Mouse (Mus musculus): ENCODE data around the gene Ahcyl1. TPM values are rescaled to one million over a fixed set of nuclear protein-coding genes. Genes with fewer than 3 reads are reported as not detected.

The Ahcyl1 gene
- polyA plus RNA-seq, 1 experiment from 2014 or later = 74.7 TPM

DNA sequence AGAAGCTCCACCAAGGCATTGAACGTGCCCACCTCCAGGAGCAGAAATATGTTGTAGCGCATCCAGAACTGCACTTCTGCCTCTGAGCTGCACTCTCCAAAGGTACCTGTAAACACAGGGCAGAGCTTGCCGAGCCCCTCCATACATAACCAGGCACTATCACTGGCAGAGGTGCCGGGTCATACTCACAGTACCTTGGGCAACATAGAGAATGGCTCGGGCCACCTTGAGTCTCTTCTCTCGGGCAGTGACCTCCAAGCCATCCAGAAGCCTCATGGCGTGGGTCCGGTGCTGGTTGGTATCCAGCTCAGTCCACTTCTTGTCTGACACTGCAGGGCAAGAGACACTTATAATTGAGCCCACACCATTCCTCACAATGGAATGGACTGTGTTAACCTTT, 69.6 kb downstream of the Ahcyl1 start:
- ATAC-seq (ENCODE audit: insufficient number of reproducible peaks, low FRiP score, low TSS enrichment, low read depth) = no peak
- WGBS = 93% methylated on average over 8 of the region's 8 CpGs
- H3K4me3 ChIP-seq = no peak overlapping the region

GRCm38 (mm10) chr3:107625536-107625935, 70.8 kb downstream of the Ahcyl1 start:
- Histone ChIP-seq H3K36me3 (peaks cover 79% of the 10 kb centered on the region), H3K27me3 (no peaks in the 10 kb centered on the region), H3K4me1 (peaks cover 10% of the 10 kb centered on the region), H3K4me3 (no peak overlapping the region), H3K27ac (no peak overlapping the region), H3K9me3 (no peaks in the 10 kb centered on the region), H3K4me2 (no peak overlapping the region), H3K9ac (no peak overlapping the region)
- 89% methylated on average over 8 of the region's 8 CpGs for WGBS
- ATAC-seq (ENCODE audit: insufficient number of reproducible peaks, low FRiP score, low TSS enrichment, low read depth) = no peak

More for the DNA sequence above, 69.6 kb downstream of the Ahcyl1 start:
- H3K9me3 ChIP-seq = no peaks in the 10 kb centered on the region
- no peak overlapping the region for H3K4me2 ChIP-seq
- peaks cover 67% of the 10 kb centered on the region for H3K36me3 ChIP-seq
- peaks cover 14% of the 10 kb centered on the region for H3K4me1 ChIP-seq
- no peaks in the 10 kb centered on the region for H3K27me3 ChIP-seq
- no peak overlapping the region for H3K9ac ChIP-seq
- no peak overlapping the region for H3K27ac ChIP-seq

DNA sequence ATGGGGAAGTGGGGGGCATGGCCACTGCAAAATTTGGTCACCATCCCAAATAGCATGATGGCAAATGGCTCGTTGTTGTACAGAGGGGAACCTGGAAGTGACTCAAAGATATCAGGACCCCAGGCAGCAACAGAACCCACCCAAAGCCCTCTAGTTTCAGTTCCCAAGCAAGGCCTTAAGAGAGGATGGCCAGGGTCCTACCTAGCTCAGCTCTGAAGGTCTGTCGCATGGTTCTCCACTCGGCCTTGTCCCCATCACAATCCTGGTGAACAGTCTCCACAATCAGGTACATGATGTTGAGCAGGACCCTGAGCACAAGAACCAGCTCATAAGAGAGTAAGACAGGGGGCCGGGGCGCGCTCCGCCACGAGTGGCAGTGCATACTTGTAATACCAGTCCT, 71.9 kb downstream of the Ahcyl1 start:
- peaks cover 87% of the 10 kb centered on the region for H3K36me3 ChIP-seq
- no peak overlapping the region for H3K4me3 ChIP-seq
- H3K9me3 ChIP-seq = no peaks in the 10 kb centered on the region
- H3K4me1 ChIP-seq = 0 out of 2 replicates have a peak, but pooled peaks cover 2% of the 10 kb centered on the region
- no peak for ATAC-seq (ENCODE audit: insufficient number of reproducible peaks, low FRiP score, low TSS enrichment, low read depth)
- H3K27ac ChIP-seq = no peak overlapping the region
- no peaks in the 10 kb centered on the region for H3K27me3 ChIP-seq
- H3K4me2 ChIP-seq = no peak overlapping the region
- no peak overlapping the region for H3K9ac ChIP-seq
- WGBS = 96% methylated on average over 8 of the region's 8 CpGs

DNA sequence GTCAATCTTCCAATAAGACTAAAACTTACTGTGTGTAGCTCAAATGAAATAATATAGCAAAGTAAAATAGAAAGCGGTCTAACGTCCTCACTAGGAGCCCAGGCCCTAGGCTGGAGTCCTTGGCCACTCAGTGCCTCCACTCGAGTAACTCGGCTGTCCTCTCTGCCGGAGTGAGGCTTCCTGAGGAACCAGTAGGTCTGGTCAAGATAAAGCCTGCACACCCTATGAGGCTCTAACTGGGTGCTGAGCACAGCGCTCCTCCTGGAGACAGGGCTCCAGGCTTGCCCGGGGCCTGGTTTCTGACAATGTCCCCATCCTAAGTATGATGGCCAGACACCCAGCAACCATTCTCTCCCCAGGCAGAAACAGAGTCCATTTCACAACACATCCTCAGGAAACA, 73.8 kb downstream of the Ahcyl1 start:
- no peaks in the 10 kb centered on the region for H3K27me3 ChIP-seq
- H3K4me1 ChIP-seq = no peaks in the 10 kb centered on the region
- H3K27ac ChIP-seq = no peak overlapping the region
- peaks cover 94% of the 10 kb centered on the region for H3K36me3 ChIP-seq
- H3K9me3 ChIP-seq = no peaks in the 10 kb centered on the region
- no peak for ATAC-seq (ENCODE audit: insufficient number of reproducible peaks, low FRiP score, low TSS enrichment, low read depth)
- no peak overlapping the region for H3K4me2 ChIP-seq
- H3K4me3 ChIP-seq = no peak overlapping the region
- H3K9ac ChIP-seq = no peak overlapping the region
- 92% methylated on average over 7 of the region's 7 CpGs for WGBS

GRCm38 (mm10) chr3:107621286-107622075, 74.9 kb downstream of the Ahcyl1 start:
- Histone ChIP-seq H3K9me3 (no peaks in the 10 kb centered on the region), H3K4me3 (no peak overlapping the region), H3K27ac (no peak overlapping the region), H3K9ac (no peak overlapping the region), H3K27me3 (no peaks in the 10 kb centered on the region), H3K36me3 (peaks cover 94% of the 10 kb centered on the region), H3K4me1 (no peaks in the 10 kb centered on the region), H3K4me2 (no peak overlapping the region)
- no peak for ATAC-seq (ENCODE audit: insufficient number of reproducible peaks, low FRiP score, low TSS enrichment, low read depth)
- 92% methylated on average over 21 of the region's 21 CpGs for WGBS

DNA sequence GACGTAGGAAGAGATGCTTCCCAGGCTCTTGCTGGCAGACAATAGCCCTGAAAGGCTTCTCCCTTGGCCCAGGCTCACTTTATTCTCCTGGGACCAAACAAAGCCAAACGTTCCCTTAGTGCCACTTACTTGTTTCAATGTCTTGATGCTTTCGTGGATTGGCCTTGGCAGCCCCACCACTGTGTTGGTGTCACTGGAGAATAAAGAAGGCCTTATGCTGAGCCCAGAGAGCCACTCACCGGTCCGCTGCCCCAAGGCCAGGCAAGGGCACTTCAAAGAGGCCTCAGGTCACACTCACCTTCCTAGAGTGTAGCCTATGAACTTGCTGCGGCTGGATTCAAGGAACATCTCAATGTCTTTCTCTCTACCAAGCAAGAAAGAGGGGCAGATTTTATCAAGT, 76.4 kb downstream of the Ahcyl1 start:
- Histone ChIP-seq H3K4me1 (no peaks in the 10 kb centered on the region), H3K9ac (no peak overlapping the region), H3K4me3 (no peak overlapping the region), H3K4me2 (no peak overlapping the region), H3K36me3 (peaks cover 94% of the 10 kb centered on the region), H3K9me3 (no peaks in the 10 kb centered on the region), H3K27ac (no peak overlapping the region), H3K27me3 (no peaks in the 10 kb centered on the region)
- 89% methylated on average over 6 of the region's 6 CpGs for WGBS
- no peak for ATAC-seq (ENCODE audit: insufficient number of reproducible peaks, low FRiP score, low TSS enrichment, low read depth)

- no peak for ATAC-seq (ENCODE audit: insufficient number of reproducible peaks, low FRiP score, low TSS enrichment, low read depth)
Measured at GRCm38 (mm10) chr3:107617800-107618199, 78.6 kb downstream of the Ahcyl1 start.

More at GRCm38 (mm10) chr3:107617800-107618199, 78.6 kb downstream of the Ahcyl1 start:
- H3K4me3 ChIP-seq = no peak overlapping the region
- H3K27me3 ChIP-seq = no peaks in the 10 kb centered on the region
- H3K9me3 ChIP-seq = no peaks in the 10 kb centered on the region
- H3K36me3 ChIP-seq = peaks cover 95% of the 10 kb centered on the region
- H3K4me2 ChIP-seq = no peak overlapping the region
- no peak overlapping the region for H3K27ac ChIP-seq
- no peak overlapping the region for H3K9ac ChIP-seq
- no peaks in the 10 kb centered on the region for H3K4me1 ChIP-seq
- WGBS = 83% methylated on average over 3 of the region's 3 CpGs

Other genes starting within 250 kb of the Ahcyl1 start
- gene Kcnc4, start 237.0 kb downstream of the Ahcyl1 start, polyA plus RNA-seq (2015; fragmentation: Nextera tagmentation; extraction: Ambion mirVana) = 0.54 and 0.61 TPM in 2 replicates
- 6.5 TPM in 2 replicates for gene Slc6a17, start 178.5 kb downstream of the Ahcyl1 start, polyA plus RNA-seq (2015; fragmentation: Nextera tagmentation; extraction: Ambion mirVana)
- gene Ubl4b, start 141.5 kb downstream of the Ahcyl1 start, polyA plus RNA-seq (2015; fragmentation: Nextera tagmentation; extraction: Ambion mirVana) = 0.16 TPM in 1 of 2 replicates, not detected in the other
- 10.4 and 10.5 TPM in 2 replicates for gene Alx3, start 101.5 kb downstream of the Ahcyl1 start, polyA plus RNA-seq (2015; fragmentation: Nextera tagmentation; extraction: Ambion mirVana)
- gene Gm10961, start 65.2 kb downstream of the Ahcyl1 start, polyA plus RNA-seq (2015; fragmentation: Nextera tagmentation; extraction: Ambion mirVana) = not detected in 2 replicates
- 47.5 and 55.8 TPM in 2 replicates for gene Strip1, start 64.9 kb downstream of the Ahcyl1 start, polyA plus RNA-seq (2015; fragmentation: Nextera tagmentation; extraction: Ambion mirVana)
- 17.0 and 20.7 TPM in 2 replicates for gene Csf1, start 63.9 kb upstream of the Ahcyl1 start, polyA plus RNA-seq (2015; fragmentation: Nextera tagmentation; extraction: Ambion mirVana)
- gene Eps8l3, start 180.7 kb upstream of the Ahcyl1 start, polyA plus RNA-seq (2015; fragmentation: Nextera tagmentation; extraction: Ambion mirVana) = not detected in 2 replicates
- 168 and 185 TPM in 2 replicates for gene Gstm5, start 199.3 kb upstream of the Ahcyl1 start, polyA plus RNA-seq (2015; fragmentation: Nextera tagmentation; extraction: Ambion mirVana)
- 10.7 and 11.9 TPM in 2 replicates for gene Gstm7, start 235.3 kb upstream of the Ahcyl1 start, polyA plus RNA-seq (2015; fragmentation: Nextera tagmentation; extraction: Ambion mirVana)
- gene Gstm6, start 247.2 kb upstream of the Ahcyl1 start, polyA plus RNA-seq (2015; fragmentation: Nextera tagmentation; extraction: Ambion mirVana) = 6.8 and 7.4 TPM in 2 replicates